11 mouse cellular contexts compared by ENCODE assay signal in the genomic region with DNA sequence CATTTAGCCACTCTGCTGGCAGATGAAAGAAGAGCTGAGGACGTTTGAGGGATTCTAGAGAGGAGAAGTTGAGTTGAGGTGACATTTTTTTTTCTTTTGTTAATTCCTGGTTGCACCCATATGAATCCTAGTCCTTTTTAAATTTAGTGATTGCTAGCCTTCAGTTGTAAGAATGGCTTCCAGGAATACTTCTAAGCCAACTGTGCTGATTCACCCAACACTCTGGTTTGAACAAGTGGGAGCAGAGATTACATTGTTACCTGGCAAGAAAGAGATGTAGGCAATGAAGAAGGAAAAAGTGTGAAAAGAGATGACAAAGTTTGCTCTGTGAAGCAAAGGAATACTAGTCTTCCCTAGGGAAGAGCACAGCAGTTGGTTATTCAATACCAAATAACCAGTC.
"Had no signal": no experiment of that assay in that cellular context is flagged by ENCODE, and none has a peak within 500 bp of the region (broad histone marks: within the 10 kb centered on the region; RNA-seq: fewer than 3 reads in every experiment).

No protein-coding gene starts in this region.

- DNase-seq: retina, postnatal 1 day; right cerebral cortex, postnatal 14 days; right cerebral cortex, postnatal 25 days; right cerebral cortex, postnatal 4 days; spleen, adult 18-20 months; thymus, adult 18-20 months; thymus, adult 2 months; thymus, postnatal 14 days; thymus, postnatal 25 days; thymus, postnatal 36 days; thymus, postnatal 4 days had no signal
